Mouse (Mus musculus) small intestine, adult 2 months (tissue): ENCODE data around the gene App. TPM values are rescaled to one million over a fixed set of nuclear protein-coding genes. Genes with fewer than 3 reads are reported as not detected.

Source experiments
- H3K27ac ChIP-seq: fragments of 200-500 bp; 2 replicates; pipeline ENCODE4 v1.5.1; 2012; ENCODE audit warnings: low read depth, low read length, control low read depth, inconsistent platforms; ENCODE audit not compliant: insufficient read depth
- H3K27me3 ChIP-seq: fragments of 200-500 bp; 2 replicates; pipeline ENCODE4 v1.6.1; 2012; ENCODE audit warnings: mild to moderate bottlenecking, moderate library complexity, low read length, inconsistent platforms; ENCODE audit not compliant: control insufficient read depth, insufficient read depth
- H3K36me3 ChIP-seq: fragments of 200-500 bp; 2 replicates; pipeline ENCODE4 v1.6.1; 2012; ENCODE audit warnings: mild to moderate bottlenecking, low read length, control low read depth, inconsistent platforms; ENCODE audit not compliant: control insufficient read depth, insufficient read depth
- H3K4me1 ChIP-seq: fragments of 200-500 bp; 2 replicates; pipeline ENCODE4 v1.6.1; 2012; ENCODE audit warnings: low read length, inconsistent platforms, mixed read lengths; ENCODE audit not compliant: control insufficient read depth, insufficient read depth, insufficient read length
- H3K4me3 ChIP-seq: fragments of 200-500 bp; 2 replicates; pipeline ENCODE4 v1.5.1; 2012; ENCODE audit warnings: low read depth, mild to moderate bottlenecking, control low read depth, inconsistent platforms, low read length, moderate library complexity
- CTCF ChIP-seq: fragments of 200-500 bp; IDR thresholded peaks from 2 replicates; pipeline ENCODE4 v1.5.1; 2012; ENCODE audit warnings: low read depth, mild to moderate bottlenecking, control low read depth, inconsistent platforms, low read length, moderate library complexity, mixed read lengths; ENCODE audit not compliant: insufficient replicate concordance, insufficient read length; ENCODE audit errors: extremely low read depth
- POLR2A ChIP-seq: fragments of 200-500 bp; IDR thresholded peaks from 2 replicates; pipeline ENCODE4 v1.6.1; 2012; ENCODE audit warnings: low read depth, mild to moderate bottlenecking, control low read depth, inconsistent platforms, low read length, moderate library complexity
- WGBS: fragments of 180-500 bp; shearing (Covaris S2); methylation state at CpG from one replicate; pipeline ENCODE4 v1.1.7; 2018; 5-methylcytosine and 5-hydroxymethylcytosine counted together
- polyA plus RNA-seq: library from polyadenylated mRNA; depleted of rRNA; stranded (reverse); fragments of >200 nt; gene quantifications from 2 replicates; pipeline ENCODE4 v1.2.3, GENCODE M21; 2012

App gene
- polyA plus RNA-seq, 1 experiment, result 387 TPM

GRCm38 (mm10) chr16:85037969-85038644 lies 135.5 kb downstream of the App start:
- Histone ChIP-seq H3K27ac (no peak overlapping the region), H3K4me3 (no peak overlapping the region), H3K4me1 (no peaks in the 10 kb centered on the region), H3K27me3 (no peaks in the 10 kb centered on the region), H3K36me3 (peaks cover 11% of the 10 kb centered on the region)
- TF ChIP-seq CTCF (no peak), POLR2A (no peak)
- 85% methylated on average over 10 of the region's 10 CpGs for WGBS

- H3K36me3 ChIP-seq, result peaks cover 9% of the 10 kb centered on the region
- no peak for TF ChIP-seq CTCF
- TF ChIP-seq POLR2A, result no peak
- 89% methylated on average over 5 of the region's 5 CpGs for WGBS
- H3K27ac ChIP-seq, result no peak overlapping the region
- H3K4me1 ChIP-seq, result no peaks in the 10 kb centered on the region
- no peak overlapping the region for H3K4me3 ChIP-seq
- no peaks in the 10 kb centered on the region for H3K27me3 ChIP-seq
Observed at GRCm38 (mm10) chr16:85035815-85036214, 137.8 kb downstream of the App start.

GRCm38 (mm10) chr16:85033747-85034146 lies 139.8 kb downstream of the App start:
- Histone ChIP-seq H3K27ac (no peak overlapping the region), H3K27me3 (no peaks in the 10 kb centered on the region), H3K4me3 (no peak overlapping the region), H3K36me3 (peaks cover 21% of the 10 kb centered on the region), H3K4me1 (no peaks in the 10 kb centered on the region)
- 44% methylated on average over 5 of the region's 5 CpGs for WGBS
- TF ChIP-seq CTCF (no peak), POLR2A (no peak)

GRCm38 (mm10) chr16:85030810-85031209 lies 142.8 kb downstream of the App start:
- WGBS, result 94% methylated on average over 12 of the region's 12 CpGs
- Histone ChIP-seq H3K27ac (no peak overlapping the region), H3K4me3 (no peak overlapping the region), H3K36me3 (peaks cover 22% of the 10 kb centered on the region), H3K4me1 (no peaks in the 10 kb centered on the region), H3K27me3 (no peaks in the 10 kb centered on the region)
- no peak for TF ChIP-seq CTCF
- TF ChIP-seq POLR2A, result no peak

GRCm38 (mm10) chr16:85028396-85028795 lies 145.2 kb downstream of the App start:
- TF ChIP-seq POLR2A (no peak), CTCF (no peak)
- 75% methylated on average over 4 of the region's 4 CpGs for whole genome bisulfite sequencing
- Histone ChIP-seq H3K27me3 (no peaks in the 10 kb centered on the region), H3K4me3 (no peak overlapping the region), H3K27ac (no peak overlapping the region), H3K36me3 (peaks cover 33% of the 10 kb centered on the region), H3K4me1 (no peaks in the 10 kb centered on the region)

GRCm38 (mm10) chr16:85024706-85025105 lies 148.9 kb downstream of the App start:
- H3K27ac ChIP-seq, result no peak overlapping the region
- peaks cover 34% of the 10 kb centered on the region for H3K36me3 ChIP-seq
- H3K27me3 ChIP-seq, result no peaks in the 10 kb centered on the region
- H3K4me1 ChIP-seq, result no peaks in the 10 kb centered on the region
- no peak overlapping the region for H3K4me3 ChIP-seq
- 97% methylated on average over 8 of the region's 8 CpGs for WGBS
- no peak for TF ChIP-seq CTCF
- no peak for TF ChIP-seq POLR2A

GRCm38 (mm10) chr16:85023106-85023505 lies 150.5 kb downstream of the App start:
- TF ChIP-seq POLR2A (no peak), CTCF (no peak)
- 86% methylated on average over 3 of the region's 3 CpGs for WGBS
- H3K4me1 ChIP-seq, result no peaks in the 10 kb centered on the region
- no peaks in the 10 kb centered on the region for H3K27me3 ChIP-seq
- no peak overlapping the region for H3K27ac ChIP-seq
- peaks cover 26% of the 10 kb centered on the region for H3K36me3 ChIP-seq
- H3K4me3 ChIP-seq, result no peak overlapping the region

GRCm38 (mm10) chr16:85020696-85021323 lies 152.8 kb downstream of the App start:
- H3K4me3 ChIP-seq, result no peak overlapping the region
- H3K27ac ChIP-seq, result no peak overlapping the region
- H3K36me3 ChIP-seq, result peaks cover 28% of the 10 kb centered on the region
- WGBS, result 72% methylated on average over 9 of the region's 9 CpGs
- no peaks in the 10 kb centered on the region for H3K27me3 ChIP-seq
- H3K4me1 ChIP-seq, result no peaks in the 10 kb centered on the region
- TF ChIP-seq CTCF (no peak), POLR2A (no peak)
